Mouse (Mus musculus) neural tube, embryonic 12.5 days (tissue): ENCODE measurements around the gene Adk. TPM values are rescaled to one million over a fixed set of nuclear protein-coding genes. Genes with fewer than 3 reads are reported as not detected.

Experiments used
- ATAC-seq: fragments of 200-750 bp; cut with Nextera tagmentation; 2 replicates; pipeline ENCODE4 v1.8.0; 2017; ENCODE audit warnings: low read depth, mild to moderate bottlenecking, moderate TSS enrichment, moderate library complexity; ENCODE audit not compliant: low FRiP score
- H3K27ac ChIP-seq: fragments of 300-500 bp; sonication (generic); 2 replicates; pipeline ENCODE4 v1.5.1; 2016
- H3K27me3 ChIP-seq: fragments of 300-500 bp; sonication (generic); replicated peaks from 2 replicates; pipeline ENCODE4 v1.6.1; 2016; ENCODE audit warnings: mild to moderate bottlenecking
- H3K36me3 ChIP-seq: fragments of 300-500 bp; sonication (generic); 2 replicates; pipeline ENCODE4 v1.6.1; 2016; ENCODE audit warnings: mild to moderate bottlenecking
- H3K4me1 ChIP-seq: fragments of 300-500 bp; sonication (generic); 2 replicates; pipeline ENCODE4 v1.6.1; 2016
- H3K4me2 ChIP-seq: fragments of 300-500 bp; sonication (generic); replicated peaks from 2 replicates; pipeline ENCODE4 v1.6.1; 2016; ENCODE audit warnings: mild to moderate bottlenecking
- H3K4me3 ChIP-seq: fragments of 300-500 bp; sonication (generic); 2 replicates; pipeline ENCODE4 v1.5.1; 2016
- H3K9ac ChIP-seq: fragments of 300-500 bp; sonication (generic); 2 replicates; pipeline ENCODE4 v1.6.1; 2016; ENCODE audit warnings: mild to moderate bottlenecking
- H3K9me3 ChIP-seq: fragments of 300-500 bp; sonication (generic); 2 replicates; pipeline ENCODE4 v1.6.1; 2016; ENCODE audit warnings: mild to moderate bottlenecking
- WGBS: fragments of 180-500 bp; shearing (Covaris S2); methylation state at CpG from one replicate; pipeline ENCODE4 v1.1.7; 2016; 5-methylcytosine and 5-hydroxymethylcytosine counted together
- polyA plus RNA-seq: library from polyadenylated mRNA; unstranded; fragments of >200 nt; fragmentation: Nextera tagmentation; extraction: Ambion mirVana; gene quantifications from 2 replicates; pipeline ENCODE4 v1.2.1, GENCODE M21; 2016

Adk gene
- polyA plus RNA-seq, 1 experiment from 2014 or later, result 68.1 TPM

DNA sequence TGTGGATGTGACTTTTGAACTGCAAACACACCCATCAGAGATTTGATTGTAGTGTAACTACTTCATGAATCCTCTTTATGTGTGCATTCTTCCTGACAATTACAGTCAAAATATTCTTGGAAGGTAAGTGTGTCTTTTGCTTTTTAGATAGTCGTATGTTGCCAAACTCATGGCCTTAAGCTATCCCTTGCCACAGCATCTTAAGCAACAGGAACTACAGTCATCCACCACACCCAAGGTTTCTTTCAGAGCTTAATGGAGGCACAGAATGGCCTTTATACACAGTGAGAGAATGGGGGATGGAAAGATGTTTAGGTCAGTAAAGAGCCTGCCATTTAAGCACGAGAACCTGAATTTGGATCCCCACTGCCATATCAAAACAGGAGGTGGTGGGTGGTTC lies 4.5 kb upstream of the Adk start:
- no peak overlapping the region for H3K27ac ChIP-seq
- no peaks in the 10 kb centered on the region; the same call in 1 of the 2 replicates for H3K36me3 ChIP-seq
- no peak overlapping the region for H3K9ac ChIP-seq
- 91% methylated on average over 2 of the region's 2 CpGs for WGBS
- no peak for ATAC-seq
- H3K4me3 ChIP-seq, result no peak overlapping the region
- H3K27me3 ChIP-seq, result no peaks in the 10 kb centered on the region
- H3K4me1 ChIP-seq, result peaks cover 6% of the 10 kb centered on the region; the same call in 1 of the 2 replicates
- H3K9me3 ChIP-seq, result no peaks in the 10 kb centered on the region
- H3K4me2 ChIP-seq, result no peak overlapping the region

DNA sequence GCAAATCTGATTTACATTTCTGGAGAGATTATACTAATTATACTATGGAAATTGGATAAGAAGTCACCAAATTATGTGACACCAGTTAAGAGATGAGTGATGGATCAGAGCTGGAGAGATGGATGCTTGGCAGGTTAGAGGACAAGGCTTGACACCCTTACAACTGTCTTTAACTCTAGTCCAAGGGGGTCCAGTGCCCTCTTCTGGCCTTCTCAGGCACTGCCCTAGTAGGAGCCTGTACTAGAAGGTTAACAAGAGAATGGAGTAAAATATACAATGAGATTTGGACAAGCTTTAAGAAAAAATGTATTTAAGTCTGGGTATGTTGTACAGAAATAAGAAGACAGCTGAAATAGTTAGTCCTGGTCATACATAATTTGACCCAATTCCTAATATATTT lies 3.5 kb upstream of the Adk start:
- Histone ChIP-seq H3K4me3 (no peak overlapping the region), H3K4me2 (no peak overlapping the region), H3K9ac (no peak overlapping the region), H3K36me3 (no peaks in the 10 kb centered on the region; the same call in 1 of the 2 replicates), H3K27me3 (no peaks in the 10 kb centered on the region), H3K9me3 (no peaks in the 10 kb centered on the region), H3K27ac (no peak overlapping the region), H3K4me1 (peaks cover 6% of the 10 kb centered on the region; the same call in 1 of the 2 replicates)
- ATAC-seq, result no peak

DNA sequence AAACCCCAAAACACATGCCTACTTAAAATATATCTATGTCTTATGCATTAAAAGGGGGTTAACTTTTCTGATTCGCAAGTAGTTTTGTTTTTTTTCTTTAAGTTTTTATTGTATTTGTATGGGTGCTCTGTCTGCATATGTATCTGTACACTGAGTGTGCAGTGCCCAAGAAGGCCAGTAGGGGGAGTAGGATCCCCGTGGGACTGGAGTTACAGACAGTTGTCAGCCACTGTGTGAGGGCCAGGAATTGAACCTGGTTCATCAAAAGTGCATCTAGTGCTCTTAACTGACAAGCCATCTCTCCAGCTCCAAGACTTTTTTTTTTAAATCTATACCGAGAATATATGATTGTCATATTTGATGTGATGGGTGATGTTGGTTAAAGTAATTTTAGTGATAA lies 1.6 kb upstream of the Adk start:
- Histone ChIP-seq H3K4me1 (peaks cover 6% of the 10 kb centered on the region; the same call in 1 of the 2 replicates), H3K9me3 (no peaks in the 10 kb centered on the region), H3K27me3 (no peaks in the 10 kb centered on the region), H3K9ac (no peak overlapping the region), H3K27ac (no peak overlapping the region), H3K4me2 (no peak overlapping the region), H3K36me3 (no peaks in the 10 kb centered on the region), H3K4me3 (no peak overlapping the region)
- no peak for ATAC-seq
- 72% methylated on average over 3 of the region's 3 CpGs for WGBS

DNA sequence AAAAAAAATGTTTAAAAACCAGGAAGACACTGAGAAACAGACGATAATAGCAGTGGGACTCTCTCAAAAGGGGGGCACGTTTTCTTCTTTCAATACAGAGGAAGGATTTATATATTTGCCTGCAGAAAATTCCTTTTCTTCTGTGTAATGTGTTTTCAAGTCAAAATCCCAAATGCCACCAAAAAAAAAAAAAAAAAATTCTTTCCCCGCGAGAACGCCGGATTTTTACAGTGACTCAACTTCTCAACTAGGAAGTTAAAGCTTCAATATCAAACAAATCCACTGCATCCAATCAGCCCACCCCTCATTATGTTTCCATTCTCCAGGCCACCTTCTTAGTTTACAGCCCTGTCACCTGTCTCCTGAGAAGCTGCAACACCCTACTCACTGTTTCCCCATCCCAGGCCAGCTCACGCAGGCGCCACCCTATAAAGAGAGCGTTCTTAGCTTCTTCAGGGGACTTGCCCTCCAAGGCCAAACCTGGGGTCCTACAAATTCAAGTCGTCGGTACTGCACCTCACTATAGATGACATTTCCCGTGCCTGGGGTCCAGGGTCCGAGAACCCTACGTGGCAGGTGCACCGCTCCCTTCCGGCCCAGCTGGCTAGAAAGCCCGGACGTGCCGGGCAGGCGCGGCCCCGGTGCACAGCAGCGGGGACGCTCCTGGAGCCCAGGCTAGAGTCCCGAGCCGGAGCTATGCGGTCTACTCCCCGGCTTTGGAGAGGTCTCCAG lies 828 bp upstream of the Adk start:
- Histone ChIP-seq H3K27ac (peak overlapping the region; percentile 76), H3K4me2 (peak overlapping the region; percentile 89), H3K36me3 (no peaks in the 10 kb centered on the region), H3K4me3 (peak overlapping the region; percentile 90), H3K9me3 (no peaks in the 10 kb centered on the region), H3K27me3 (no peaks in the 10 kb centered on the region), H3K9ac (peak overlapping the region; percentile 90), H3K4me1 (peaks cover 6% of the 10 kb centered on the region; the same call in 1 of the 2 replicates)
- WGBS, result 11% methylated on average over 28 of the region's 28 CpGs
- peak; percentile 18; the same call in 1 of the 2 replicates for ATAC-seq

DNA sequence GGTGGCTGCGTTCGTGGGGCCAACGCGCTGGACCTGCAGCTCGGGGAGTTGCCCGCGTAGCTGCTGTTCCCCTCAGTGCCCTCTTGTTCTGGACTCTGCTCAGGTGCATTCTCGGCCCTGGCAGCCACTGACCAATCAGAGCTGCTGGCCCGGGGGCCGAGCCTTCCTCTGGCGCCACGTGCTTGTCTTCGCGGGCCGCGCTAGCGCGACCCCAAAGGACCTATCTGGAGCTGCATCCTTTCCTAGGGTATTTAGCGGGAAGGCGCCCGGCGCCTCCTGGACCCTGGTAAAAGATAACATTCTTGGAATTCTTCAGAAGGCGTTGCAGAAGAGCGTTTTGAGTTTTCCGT lies 382 bp downstream of the Adk start:
- peak overlapping the region; percentile 90 for H3K4me3 ChIP-seq
- ATAC-seq, result peak; percentile 85
- no peaks in the 10 kb centered on the region for H3K9me3 ChIP-seq
- no peaks in the 10 kb centered on the region for H3K36me3 ChIP-seq
- H3K4me2 ChIP-seq, result peak overlapping the region; percentile 89
- no peaks in the 10 kb centered on the region for H3K27me3 ChIP-seq
- H3K4me1 ChIP-seq, result peaks cover 6% of the 10 kb centered on the region; the same call in 1 of the 2 replicates
- H3K9ac ChIP-seq, result peak overlapping the region; percentile 58
- under 1% methylated on average over 25 of the region's 25 CpGs for WGBS
- peak overlapping the region; percentile 76; the same call in 1 of the 2 replicates for H3K27ac ChIP-seq

DNA sequence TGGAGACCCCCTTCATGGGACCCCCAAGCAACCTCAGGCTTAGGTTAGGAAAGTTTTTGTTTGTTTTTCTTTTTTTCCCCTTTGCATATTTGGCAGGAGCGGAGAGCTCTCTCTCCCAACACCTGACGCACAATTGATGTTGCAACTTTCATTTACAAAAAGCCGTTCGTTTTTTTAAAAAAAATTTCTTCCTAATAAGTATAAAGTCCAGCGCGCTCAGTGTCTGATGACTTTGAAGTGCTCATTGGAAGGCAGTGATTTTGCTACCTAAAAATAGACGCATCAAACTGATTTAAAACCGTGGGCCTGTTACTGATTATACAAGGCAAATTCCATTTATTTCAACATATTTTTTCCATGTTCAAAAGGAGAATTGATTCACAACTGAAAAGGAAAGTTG lies 777 bp downstream of the Adk start:
- Histone ChIP-seq H3K4me1 (peaks cover 6% of the 10 kb centered on the region; the same call in 1 of the 2 replicates), H3K4me3 (peak overlapping the region; percentile 90), H3K9me3 (no peaks in the 10 kb centered on the region), H3K9ac (no peak overlapping the region), H3K4me2 (peak overlapping the region; percentile 89), H3K27me3 (no peaks in the 10 kb centered on the region), H3K36me3 (no peaks in the 10 kb centered on the region), H3K27ac (no peak overlapping the region)
- ATAC-seq, result no peak
- 10% methylated on average over 8 of the region's 8 CpGs for WGBS

DNA sequence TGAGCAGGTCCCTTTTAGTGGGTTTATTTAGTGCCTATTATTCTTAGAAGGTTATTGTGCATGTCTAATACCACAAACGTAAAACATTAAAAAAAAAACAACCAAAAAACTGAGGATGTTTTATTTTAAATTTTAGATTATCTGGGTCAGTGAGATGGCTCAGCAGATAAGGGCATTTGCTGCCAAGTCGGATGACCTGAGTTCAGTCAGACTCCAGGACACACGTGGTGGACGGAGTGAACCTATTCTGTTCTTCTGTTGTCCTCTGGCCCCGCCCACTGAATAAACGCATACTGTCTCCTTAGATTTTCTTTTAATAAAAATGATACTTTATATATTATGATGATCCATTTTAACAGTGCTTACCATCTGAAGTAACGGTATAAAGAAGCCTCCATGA lies 1.2 kb downstream of the Adk start:
- Histone ChIP-seq H3K4me2 (peak overlapping the region; percentile 89), H3K36me3 (no peaks in the 10 kb centered on the region), H3K4me1 (peaks cover 6% of the 10 kb centered on the region; the same call in 1 of the 2 replicates), H3K9ac (no peak overlapping the region), H3K4me3 (no peak overlapping the region), H3K9me3 (no peaks in the 10 kb centered on the region), H3K27me3 (no peaks in the 10 kb centered on the region), H3K27ac (no peak overlapping the region)
- WGBS, result 54% methylated on average over 7 of the region's 7 CpGs
- ATAC-seq, result no peak

DNA sequence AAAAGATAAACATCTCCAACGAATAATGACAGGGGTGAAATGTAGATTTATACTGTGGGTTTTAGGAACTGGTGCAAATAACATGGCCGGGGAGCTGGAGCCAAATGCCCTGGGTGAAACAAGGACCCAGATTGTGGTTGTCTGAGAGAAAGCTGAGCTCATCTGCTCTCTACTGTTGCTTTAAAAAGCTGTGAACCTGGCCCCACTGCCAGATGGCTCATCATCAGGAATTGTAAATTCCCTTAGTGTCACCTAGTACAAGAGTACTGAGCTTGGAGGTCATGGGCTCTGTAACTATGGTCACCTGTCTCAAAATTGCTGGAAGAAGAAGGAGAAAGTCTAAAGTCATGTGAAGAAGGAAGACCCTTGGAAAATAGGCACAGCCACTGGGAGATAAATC lies 6.6 kb downstream of the Adk start:
- 94% methylated on average over 2 of the region's 2 CpGs for WGBS
- H3K9ac ChIP-seq, result no peak overlapping the region
- H3K36me3 ChIP-seq, result no peaks in the 10 kb centered on the region
- no peaks in the 10 kb centered on the region for H3K9me3 ChIP-seq
- no peak overlapping the region for H3K4me2 ChIP-seq
- no peaks in the 10 kb centered on the region for H3K27me3 ChIP-seq
- H3K4me3 ChIP-seq, result no peak overlapping the region
- H3K4me1 ChIP-seq, result no peaks in the 10 kb centered on the region
- no peak for ATAC-seq
- H3K27ac ChIP-seq, result no peak overlapping the region

DNA sequence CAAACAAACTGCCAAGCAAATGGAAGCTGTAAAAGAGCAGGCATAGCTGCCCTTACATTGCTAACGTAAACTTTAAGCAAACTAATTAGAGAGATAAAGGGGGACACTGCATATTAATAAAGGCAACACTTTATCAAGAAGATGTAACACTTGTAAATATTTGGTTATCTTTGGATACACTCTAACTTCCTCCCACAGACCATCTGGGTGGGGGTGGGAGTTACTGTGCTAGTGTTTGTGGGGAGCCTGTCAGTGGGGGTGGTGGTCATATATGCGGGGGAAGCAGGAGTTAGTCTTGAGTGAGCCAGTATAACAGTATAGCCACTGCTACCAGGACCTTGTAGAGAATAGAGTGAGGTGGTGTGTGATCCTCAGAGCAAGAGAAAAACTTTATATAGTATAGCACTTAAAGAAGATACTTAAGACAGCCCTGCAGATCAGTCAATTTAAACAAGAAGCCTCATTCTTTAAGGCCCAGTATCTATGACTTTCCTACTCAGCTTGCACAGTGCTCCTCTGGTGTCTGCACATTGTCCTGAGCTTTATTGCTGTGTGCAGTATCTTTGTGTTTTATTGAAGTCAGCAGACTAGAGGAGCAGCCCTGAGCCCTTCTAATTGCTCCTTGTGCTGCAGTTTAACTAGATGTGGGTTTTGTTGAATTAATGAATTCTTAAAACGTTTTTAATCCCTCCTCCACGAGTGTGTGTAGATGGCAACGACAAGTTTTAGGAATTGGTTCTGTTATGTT lies 10.6 kb downstream of the Adk start:
- Histone ChIP-seq H3K4me3 (no peak overlapping the region), H3K9ac (no peak overlapping the region), H3K27me3 (no peaks in the 10 kb centered on the region), H3K36me3 (no peaks in the 10 kb centered on the region), H3K4me1 (no peaks in the 10 kb centered on the region), H3K4me2 (no peak overlapping the region), H3K27ac (no peak overlapping the region), H3K9me3 (no peaks in the 10 kb centered on the region)
- ATAC-seq, result no peak
- 54% methylated on average over 5 of the region's 5 CpGs for WGBS

DNA sequence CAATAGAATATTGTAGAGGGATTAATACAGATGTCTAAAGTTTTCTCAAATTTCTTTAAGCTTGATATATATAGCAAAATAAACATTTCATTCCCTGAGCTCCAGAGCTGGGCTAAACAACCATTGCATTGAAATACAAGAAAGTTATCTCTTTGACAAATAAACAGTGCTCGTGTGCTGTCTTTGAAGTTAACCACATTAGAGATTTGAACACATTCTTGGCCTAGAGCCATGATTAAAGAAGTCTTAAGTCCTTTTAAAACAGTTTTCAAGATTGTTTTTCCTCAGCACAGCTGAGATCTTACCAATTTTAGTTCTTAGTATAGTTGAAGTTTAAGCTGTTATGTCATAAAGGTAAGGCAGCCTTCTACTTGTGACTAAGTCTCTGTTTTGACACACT lies 11.9 kb downstream of the Adk start:
- Histone ChIP-seq H3K27ac (no peak overlapping the region), H3K4me2 (no peak overlapping the region), H3K27me3 (no peaks in the 10 kb centered on the region), H3K4me3 (no peak overlapping the region), H3K36me3 (no peaks in the 10 kb centered on the region), H3K9me3 (no peaks in the 10 kb centered on the region), H3K9ac (no peak overlapping the region), H3K4me1 (no peaks in the 10 kb centered on the region)
- no peak for ATAC-seq
- WGBS, result 78% methylated on average over 1 of the region's 1 CpGs

DNA sequence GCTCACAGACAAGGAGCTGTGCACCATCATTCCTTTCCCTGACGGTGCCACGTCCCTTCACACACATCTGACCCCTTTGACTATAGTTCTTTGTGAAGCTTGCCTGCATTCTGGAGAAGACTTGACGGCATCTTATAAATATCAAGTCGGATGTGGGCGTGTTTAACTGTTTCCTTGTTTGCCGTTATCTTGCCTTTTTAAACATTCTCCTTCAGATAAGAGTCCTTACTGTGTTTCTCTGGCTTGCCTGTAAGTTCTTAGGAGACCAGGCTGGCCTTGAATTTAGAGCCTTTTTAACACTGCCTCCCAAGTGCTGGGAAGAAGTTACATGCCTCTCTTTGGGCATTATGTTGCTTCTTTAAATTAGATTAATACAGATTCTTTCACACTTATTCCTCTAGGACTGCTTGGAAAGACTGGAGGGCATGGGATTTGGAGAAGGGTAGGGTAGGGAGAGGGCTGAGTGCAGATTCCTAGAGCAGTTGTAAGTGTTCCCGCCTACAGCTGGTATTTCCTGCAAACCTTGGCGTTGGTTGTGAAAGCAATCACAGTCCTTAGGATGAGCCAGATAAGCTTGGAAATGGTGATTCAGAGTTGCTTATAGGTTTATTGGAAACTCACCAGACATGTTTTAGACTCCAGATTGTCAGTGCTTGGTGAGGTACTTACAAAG lies 13.3 kb downstream of the Adk start:
- ATAC-seq, result no peak
- no peak overlapping the region for H3K9ac ChIP-seq
- 80% methylated on average over 8 of the region's 8 CpGs for WGBS
- H3K27ac ChIP-seq, result no peak overlapping the region
- no peak overlapping the region for H3K4me2 ChIP-seq
- no peaks in the 10 kb centered on the region for H3K9me3 ChIP-seq
- no peaks in the 10 kb centered on the region for H3K4me1 ChIP-seq
- H3K4me3 ChIP-seq, result no peak overlapping the region
- no peaks in the 10 kb centered on the region for H3K27me3 ChIP-seq
- H3K36me3 ChIP-seq, result no peaks in the 10 kb centered on the region

DNA sequence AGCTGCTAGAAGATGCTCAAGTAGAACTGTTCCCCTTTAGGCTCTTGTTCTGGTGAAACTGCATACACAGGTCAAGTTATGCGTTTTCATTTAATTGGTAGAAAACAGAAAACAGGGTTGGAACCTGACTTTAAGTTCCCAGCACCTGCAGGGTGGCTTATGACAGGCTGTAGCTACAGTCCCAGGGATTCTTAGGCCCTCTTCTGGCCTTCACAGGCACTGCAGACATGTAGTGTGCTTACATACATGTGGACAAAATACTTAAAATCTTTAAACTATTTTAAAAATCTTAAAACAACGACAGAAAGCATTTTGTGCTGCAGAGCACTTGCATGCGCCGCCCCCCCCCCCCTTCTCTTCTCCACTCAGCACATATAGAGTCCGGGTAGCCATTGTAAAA lies 17.2 kb downstream of the Adk start:
- H3K9me3 ChIP-seq, result no peaks in the 10 kb centered on the region
- ATAC-seq, result no peak

More for the DNA sequence above, 17.2 kb downstream of the Adk start:
- whole genome bisulfite sequencing, result 86% methylated on average over 5 of the region's 5 CpGs
- Histone ChIP-seq H3K9ac (no peak overlapping the region), H3K27ac (no peak overlapping the region), H3K4me2 (no peak overlapping the region), H3K4me3 (no peak overlapping the region), H3K36me3 (no peaks in the 10 kb centered on the region), H3K4me1 (no peaks in the 10 kb centered on the region), H3K27me3 (no peaks in the 10 kb centered on the region)
